Mouse (Mus musculus) liver, postnatal 0 days (tissue): ENCODE measurements around the gene Pnlip.

ENCODE experiments used
- CTCF ChIP-seq: sonication (generic); IDR thresholded peaks from 2 replicates; pipeline ENCODE4 v1.5.1; 2016; ENCODE audit warnings: antibody characterized with exemption, low read depth
- EP300 ChIP-seq: IDR thresholded peaks from 2 replicates; pipeline ENCODE4 v1.6.1; 2016; ENCODE audit warnings: antibody characterized with exemption, low read depth, mild to moderate bottlenecking

- TF ChIP-seq CTCF (no peak), EP300 (no peak)
Observed at GRCm38 (mm10) chr19:58695314-58695713, 43.0 kb downstream of the Pnlip start.
